Mouse (Mus musculus): Measurements from ENCODE around the gene Emc3. TPM values are rescaled to one million over a fixed set of nuclear protein-coding genes. Genes with fewer than 3 reads are reported as not detected.

Emc3 gene
- polyA plus RNA-seq, 1 experiment: 91.7 TPM

- WGBS: 33% methylated on average over 7 of the region's 7 CpGs
- Histone ChIP-seq H3K27ac (ENCODE audit: insufficient read depth, low read length) (peak overlapping the region; percentile 39), H3K4me3 (replicated peaks; ENCODE audit: insufficient read depth, low read depth, low read length) (no peak overlapping the region), H3K27me3 (ENCODE audit: control insufficient read depth, insufficient read depth, low read length) (no peaks in the 10 kb centered on the region), H3K4me1 (ENCODE audit: control insufficient read depth, insufficient read depth, low read length) (peaks cover 12% of the 10 kb centered on the region)
- no peak for TF ChIP-seq CTCF (IDR thresholded peaks at IDR 0.05; ENCODE audit: borderline replicate concordance, insufficient read depth, low read depth, low read length)
- no peak for TF ChIP-seq POLR2A (IDR thresholded peaks at IDR 0.05; ENCODE audit: borderline replicate concordance, insufficient read depth, low read length)
- peak in 1 of 2 experiments; percentile 28 for DNase-seq
These were observed 23.0 kb downstream of the Emc3 start for GRCm38 (mm10) chr6:113508272-113508946.

- H3K27me3 ChIP-seq (ENCODE audit: control insufficient read depth, insufficient read depth, low read length): no peaks in the 10 kb centered on the region
- no peak for DNase-seq
These were observed 24.3 kb downstream of the Emc3 start for GRCm38 (mm10) chr6:113507130-113507529.

DNA sequence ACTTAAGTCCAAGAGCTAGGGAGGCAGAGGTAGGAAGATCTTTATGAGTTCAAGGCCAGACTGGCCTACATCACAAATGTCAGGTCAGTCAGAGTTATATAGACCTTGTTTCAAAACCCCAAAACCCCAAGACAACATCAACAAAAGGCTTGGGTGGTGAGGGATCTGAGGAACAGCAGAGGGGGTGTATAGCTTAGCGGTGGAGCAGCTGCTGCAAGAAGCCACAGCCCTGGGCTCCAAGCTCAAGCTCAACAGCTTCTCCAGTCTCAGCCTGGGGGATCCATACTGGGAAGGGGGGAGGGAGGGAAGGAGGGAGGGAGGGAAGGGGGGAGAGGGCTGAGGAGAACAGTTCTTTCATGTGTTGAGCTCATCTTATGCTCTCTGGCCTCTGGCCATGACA lies 25.8 kb downstream of the Emc3 start:
- no peak overlapping the region for H3K27ac ChIP-seq (ENCODE audit: insufficient read depth, low read length)
- TF ChIP-seq POLR2A (IDR thresholded peaks at IDR 0.05; ENCODE audit: borderline replicate concordance, insufficient read depth, low read length): no peak
- TF ChIP-seq CTCF (IDR thresholded peaks at IDR 0.05; ENCODE audit: borderline replicate concordance, insufficient read depth, low read depth, low read length): no peak
- H3K4me3 ChIP-seq (replicated peaks; ENCODE audit: insufficient read depth, low read depth, low read length): no peak overlapping the region
- DNase-seq: no peak
- 92% methylated on average over 1 of the region's 1 CpGs for WGBS
- H3K27me3 ChIP-seq (ENCODE audit: control insufficient read depth, insufficient read depth, low read length): no peaks in the 10 kb centered on the region
- peaks cover 12% of the 10 kb centered on the region for H3K4me1 ChIP-seq (ENCODE audit: control insufficient read depth, insufficient read depth, low read length)

More at GRCm38 (mm10) chr6:113507130-113507529, 24.3 kb downstream of the Emc3 start:
- Histone ChIP-seq H3K4me1 (ENCODE audit: control insufficient read depth, insufficient read depth, low read length) (peaks cover 12% of the 10 kb centered on the region), H3K4me3 (replicated peaks; ENCODE audit: insufficient read depth, low read depth, low read length) (no peak overlapping the region), H3K27ac (ENCODE audit: insufficient read depth, low read length) (no peak overlapping the region)
- no peak for TF ChIP-seq CTCF (IDR thresholded peaks at IDR 0.05; ENCODE audit: borderline replicate concordance, insufficient read depth, low read depth, low read length)
- no peak for TF ChIP-seq POLR2A (IDR thresholded peaks at IDR 0.05; ENCODE audit: borderline replicate concordance, insufficient read depth, low read length)

- 95% methylated on average over 2 of the region's 2 CpGs for WGBS
- Histone ChIP-seq H3K27me3 (ENCODE audit: control insufficient read depth, insufficient read depth, low read length) (no peaks in the 10 kb centered on the region), H3K4me1 (ENCODE audit: control insufficient read depth, insufficient read depth, low read length) (peaks cover 2% of the 10 kb centered on the region; the same call in 1 of the 2 replicates), H3K27ac (ENCODE audit: insufficient read depth, low read length) (no peak overlapping the region), H3K4me3 (replicated peaks; ENCODE audit: insufficient read depth, low read depth, low read length) (no peak overlapping the region)
- DNase-seq: no peak
- no peak for TF ChIP-seq POLR2A (IDR thresholded peaks at IDR 0.05; ENCODE audit: borderline replicate concordance, insufficient read depth, low read length)
- TF ChIP-seq CTCF (IDR thresholded peaks at IDR 0.05; ENCODE audit: borderline replicate concordance, insufficient read depth, low read depth, low read length): no peak
These were observed 28.7 kb downstream of the Emc3 start for GRCm38 (mm10) chr6:113502801-113503200.

GRCm38 (mm10) chr6:113501388-113502084 lies 29.9 kb downstream of the Emc3 start, which contains the start of gene Prrt3:
Gene Prrt3, minus strand, starts transcription at chr6:113501931.
- H3K4me1 ChIP-seq (ENCODE audit: control insufficient read depth, insufficient read depth, low read length): no peaks in the 10 kb centered on the region
- under 1% methylated on average over 30 of the region's 32 CpGs for WGBS
- H3K27ac ChIP-seq (ENCODE audit: insufficient read depth, low read length): peak within 1 kb of the TSS; percentile 93
- peak; percentile 87 to 90 for DNase-seq
- peak within 1 kb of the TSS; percentile 95 for H3K4me3 ChIP-seq (replicated peaks; ENCODE audit: insufficient read depth, low read depth, low read length)
- TF ChIP-seq POLR2A (IDR thresholded peaks at IDR 0.05; ENCODE audit: borderline replicate concordance, insufficient read depth, low read length): peak; percentile 94
- TF ChIP-seq CTCF (IDR thresholded peaks at IDR 0.05; ENCODE audit: borderline replicate concordance, insufficient read depth, low read depth, low read length): no peak
- H3K27me3 ChIP-seq (ENCODE audit: control insufficient read depth, insufficient read depth, low read length): no peaks in the 10 kb centered on the region

GRCm38 (mm10) chr6:113499346-113499745 lies 32.1 kb downstream of the Emc3 start:
- Histone ChIP-seq H3K4me1 (ENCODE audit: control insufficient read depth, insufficient read depth, low read length) (no peaks in the 10 kb centered on the region; the same call in 1 of the 2 replicates), H3K27me3 (ENCODE audit: control insufficient read depth, insufficient read depth, low read length) (no peaks in the 10 kb centered on the region), H3K4me3 (replicated peaks; ENCODE audit: insufficient read depth, low read depth, low read length) (no peak overlapping the region), H3K27ac (ENCODE audit: insufficient read depth, low read length) (no peak overlapping the region)
- no peak for DNase-seq
- TF ChIP-seq POLR2A (IDR thresholded peaks at IDR 0.05; ENCODE audit: borderline replicate concordance, insufficient read depth, low read length) (no peak), CTCF (IDR thresholded peaks at IDR 0.05; ENCODE audit: borderline replicate concordance, insufficient read depth, low read depth, low read length) (no peak)
- WGBS: 80% methylated on average over 6 of the region's 6 CpGs

GRCm38 (mm10) chr6:113495071-113495675 lies 36.3 kb downstream of the Emc3 start:
- no peaks in the 10 kb centered on the region; the same call in 1 of the 2 replicates for H3K4me1 ChIP-seq (ENCODE audit: control insufficient read depth, insufficient read depth, low read length)
- no peak overlapping the region for H3K4me3 ChIP-seq (replicated peaks; ENCODE audit: insufficient read depth, low read depth, low read length)
- TF ChIP-seq CTCF (IDR thresholded peaks at IDR 0.05; ENCODE audit: borderline replicate concordance, insufficient read depth, low read depth, low read length) (no peak), POLR2A (IDR thresholded peaks at IDR 0.05; ENCODE audit: borderline replicate concordance, insufficient read depth, low read length) (no peak)
- 57% methylated on average over 28 of the region's 28 CpGs for WGBS
- no peak overlapping the region for H3K27ac ChIP-seq (ENCODE audit: insufficient read depth, low read length)
- H3K27me3 ChIP-seq (ENCODE audit: control insufficient read depth, insufficient read depth, low read length): no peaks in the 10 kb centered on the region
- DNase-seq: peak in 1 of 2 experiments; percentile 46
